Comparison of ENCODE assay signal across 9 mouse cellular contexts in genomic region chr10:84967645-84968044, GRCm38 (mm10). TPM values are rescaled to one million over a fixed set of nuclear protein-coding genes. Genes with fewer than 3 reads are reported as not detected.
DNase-seq lines count a peak whose midpoint lies in the region; ATAC-seq and TF ChIP-seq lines count a peak whose summit lies in the region.
"Had no signal": no experiment of that assay in that cellular context is flagged by ENCODE, and none has a peak within 500 bp of the region (broad histone marks: within the 10 kb centered on the region; RNA-seq: fewer than 3 reads in every experiment).

No protein-coding gene starts in this region.

- H3K27ac ChIP-seq in limb, embryonic 12.5 days: 0 out of 2 replicates have a peak overlapping the region, but pooled peaks have one; percentile 42
- no peak overlapping the region for H3K27ac ChIP-seq in limb, embryonic 10.5 days
- no peak overlapping the region for H3K27ac ChIP-seq in limb, embryonic 14.5 days (replicated peaks; ENCODE audit: low read depth, low read length)
- H3K27ac ChIP-seq in stomach, postnatal 0 days (replicated peaks): peak overlapping the region; percentile 53; the same call in 1 of the 2 replicates

- no peak overlapping the region for H3K9ac ChIP-seq in limb, embryonic 12.5 days (replicated peaks)
- no peak overlapping the region for H3K9ac ChIP-seq in limb, embryonic 14.5 days (ENCODE audit: low read depth, low read length, severe bottlenecking)
- H3K9ac ChIP-seq in stomach, postnatal 0 days (ENCODE audit: low read length): no peak overlapping the region

- H3K4me3 ChIP-seq in limb, embryonic 12.5 days (replicated peaks): no peak overlapping the region
- H3K4me3 ChIP-seq in limb, embryonic 10.5 days: no peak overlapping the region
- H3K4me3 ChIP-seq in limb, embryonic 14.5 days (replicated peaks; ENCODE audit: low read length): no peak overlapping the region
- H3K4me3 ChIP-seq in stomach, postnatal 0 days (ENCODE audit: low read depth, low read length): no peak overlapping the region

- no peak; the same call in 1 of the 2 replicates for TF ChIP-seq CTCF in stomach, postnatal 0 days (IDR thresholded peaks at IDR 0.05; ENCODE audit: low read depth)

- no peaks in the 10 kb centered on the region for H3K9me3 ChIP-seq in limb, embryonic 12.5 days
- H3K9me3 ChIP-seq in limb, embryonic 10.5 days (replicated peaks): no peaks in the 10 kb centered on the region
- no peaks in the 10 kb centered on the region for H3K9me3 ChIP-seq in limb, embryonic 14.5 days (ENCODE audit: control insufficient read depth, low read length)
- no peaks in the 10 kb centered on the region for H3K9me3 ChIP-seq in stomach, postnatal 0 days (ENCODE audit: control insufficient read depth, low read length)
- H3K9me3 ChIP-seq: G1E had no signal

- no peak for DNase-seq in limb, embryonic 10.5 days (ENCODE audit: low spot score)
- peak; percentile 18 for DNase-seq in heart, postnatal 4 days
- peak; percentile 13 for DNase-seq in limb, embryonic 14.5 days (ENCODE audit: low spot score)
- DNase-seq in stomach, postnatal 0 days (ENCODE audit: low spot score): peak; percentile 46
- no peak for DNase-seq in urinary bladder, postnatal 36 days (ENCODE audit: low spot score in 2 of 2)
- DNase-seq in liver: no peak
- DNase-seq in spleen, postnatal 14 days (ENCODE audit: low spot score in 2 of 2): no peak

- no peak for TF ChIP-seq POLR2A in limb, embryonic 14.5 days (IDR thresholded peaks at IDR 0.05; ENCODE audit: borderline replicate concordance, extremely low read depth, insufficient read depth, insufficient read length)

- no peak overlapping the region for H3K4me2 ChIP-seq in limb, embryonic 12.5 days
- H3K4me2 ChIP-seq in limb, embryonic 14.5 days (replicated peaks; ENCODE audit: low read depth, low read length, severe bottlenecking): no peak overlapping the region
- H3K4me2 ChIP-seq in stomach, postnatal 0 days (replicated peaks; ENCODE audit: low read depth): no peak overlapping the region

- H3K36me3 ChIP-seq in limb, embryonic 12.5 days: peaks cover 52% of the 10 kb centered on the region
- peaks cover 49% of the 10 kb centered on the region for H3K36me3 ChIP-seq in limb, embryonic 10.5 days
- peaks cover 28% of the 10 kb centered on the region for H3K36me3 ChIP-seq in limb, embryonic 14.5 days (ENCODE audit: control insufficient read depth, insufficient read depth, low read length)
- peaks cover 3% of the 10 kb centered on the region; the same call in 1 of the 2 replicates for H3K36me3 ChIP-seq in stomach, postnatal 0 days (ENCODE audit: control insufficient read depth, insufficient read depth, low read length)

- TF ChIP-seq EP300 in stomach, postnatal 0 days (optimal IDR thresholded peaks at IDR 0.05): no peak

- 37% methylated on average over 6 of the region's 6 CpGs for WGBS in limb, embryonic 12.5 days
- WGBS in limb, embryonic 10.5 days: 35% methylated on average over 6 of the region's 6 CpGs
- WGBS in limb, embryonic 14.5 days: 45% methylated on average over 6 of the region's 6 CpGs
- WGBS in stomach, postnatal 0 days: 20% methylated on average over 6 of the region's 6 CpGs

- no peak for ATAC-seq in limb, embryonic 12.5 days (ENCODE audit: insufficient number of reproducible peaks, insufficient read depth, low FRiP score, low TSS enrichment, low read depth)
- no peak for ATAC-seq in limb, embryonic 14.5 days (ENCODE audit: low FRiP score, low read depth)
- peak; percentile 67 for ATAC-seq in stomach, postnatal 0 days (ENCODE audit: low FRiP score, low TSS enrichment)

- H3K27me3 ChIP-seq in limb, embryonic 12.5 days: no peaks in the 10 kb centered on the region
- no peaks in the 10 kb centered on the region for H3K27me3 ChIP-seq in limb, embryonic 10.5 days (ENCODE audit: low read depth, poor library complexity, severe bottlenecking)
- H3K27me3 ChIP-seq in limb, embryonic 14.5 days (ENCODE audit: control insufficient read depth, insufficient read depth, low read length): no peaks in the 10 kb centered on the region
- no peaks in the 10 kb centered on the region for H3K27me3 ChIP-seq in stomach, postnatal 0 days (ENCODE audit: control insufficient read depth, insufficient read depth, low read length)

- H3K4me1 ChIP-seq in limb, embryonic 12.5 days (replicated peaks): peaks cover 19% of the 10 kb centered on the region
- peaks cover 10% of the 10 kb centered on the region for H3K4me1 ChIP-seq in limb, embryonic 10.5 days
- H3K4me1 ChIP-seq in limb, embryonic 14.5 days (ENCODE audit: control insufficient read depth, insufficient read depth, low read length): peaks cover 8% of the 10 kb centered on the region
- 0 out of 2 replicates have a peak, but pooled peaks cover 3% of the 10 kb centered on the region for H3K4me1 ChIP-seq in stomach, postnatal 0 days (replicated peaks; ENCODE audit: control insufficient read depth, insufficient read depth)

RNA-seq across cellular contexts. Expression of gene Ric8b, which starts 50.2 kb away (rescaled TPM):
- 30.3 and 34.4 TPM in 2 replicates for polyA plus RNA-seq in limb, embryonic 12.5 days (2016; fragmentation: Nextera tagmentation; extraction: Ambion mirVana)
- polyA plus RNA-seq in limb, embryonic 10.5 days (2016; fragmentation: Nextera tagmentation; extraction: Ambion mirVana): 25.1 and 28.5 TPM in 2 replicates
- total RNA-seq in heart, postnatal 4 days (2021): 10 to 100 TPM; 19.9 to 21.2 TPM
- 27.6 and 30.4 TPM in 2 replicates for polyA plus RNA-seq in limb, embryonic 14.5 days (2012; rRNA removed)
- 17.8 and 20.8 TPM in 2 replicates for polyA plus RNA-seq in limb, embryonic 14.5 days (2014; fragmentation: Nextera tagmentation; extraction: Ambion mirVana)
- polyA plus RNA-seq in stomach, postnatal 0 days (2015; fragmentation: Nextera tagmentation; extraction: Ambion mirVana): 7.3 and 7.4 TPM in 2 replicates

Comparison
In these comparisons a context has a peak if more than half of its experiments do, and no peak if none do; other contexts are left out.
1. H3K27ac ChIP-seq: peak in limb, embryonic 12.5 days (single experiment) and stomach, postnatal 0 days (single experiment); none in limb, embryonic 10.5 days (single experiment) and limb, embryonic 14.5 days (single experiment).
2. DNase-seq: peak in heart, postnatal 4 days (single experiment), limb, embryonic 14.5 days (single experiment) and stomach, postnatal 0 days (single experiment); none in limb, embryonic 10.5 days (single experiment), urinary bladder, postnatal 36 days (0 of 2), liver (single experiment) and spleen, postnatal 14 days (0 of 2).